ENCODE assay signal across 8 mouse cellular contexts in genomic region chr3:137868094-137868913, GRCm38 (mm10). TPM values are rescaled to one million over a fixed set of nuclear protein-coding genes. Genes with fewer than 3 reads are reported as not detected.
A peak's percentile ranks its signal among the peaks of the same experiment; 100 is the strongest.
DNase-seq lines count a peak whose midpoint lies in the region; ATAC-seq and TF ChIP-seq lines count a peak whose summit lies in the region.

No protein-coding gene starts in this region.

- peak overlapping the region; percentile 99 for H3K27ac ChIP-seq in heart, embryonic 11.5 days (ENCODE audit: low read depth, low read length)
- peak overlapping the region; percentile 97 for H3K27ac ChIP-seq in embryonic facial prominence, embryonic 10.5 days (replicated peaks)
- peak overlapping the region; percentile 98 for H3K27ac ChIP-seq in intestine, postnatal 0 days (ENCODE audit: low read depth, low read length)
- H3K27ac ChIP-seq in olfactory bulb, adult 2 months (ENCODE audit: insufficient read depth, low read depth, low read length): peak overlapping the region; percentile 97

- TF ChIP-seq POLR2A in olfactory bulb, adult 2 months (IDR thresholded peaks at IDR 0.05; ENCODE audit: insufficient read depth, low read depth, low read length): no peak

- peak overlapping the region; percentile 90 for H3K9ac ChIP-seq in heart, embryonic 11.5 days (ENCODE audit: low read depth, low read length)
- H3K9ac ChIP-seq in intestine, postnatal 0 days (ENCODE audit: low read depth, low read length): peak overlapping the region; percentile 95

- no peaks in the 10 kb centered on the region for H3K27me3 ChIP-seq in heart, embryonic 11.5 days (ENCODE audit: control insufficient read depth, insufficient read depth, low read length)
- H3K27me3 ChIP-seq in embryonic facial prominence, embryonic 10.5 days (replicated peaks; ENCODE audit: low read depth, poor library complexity, severe bottlenecking): no peaks in the 10 kb centered on the region
- H3K27me3 ChIP-seq in intestine, postnatal 0 days (replicated peaks; ENCODE audit: control insufficient read depth, insufficient read depth, low read length): no peaks in the 10 kb centered on the region

- ATAC-seq in heart, embryonic 11.5 days (replicated peaks; ENCODE audit: insufficient number of reproducible peaks, low FRiP score, low TSS enrichment): 0 out of 2 replicates have a peak, but pooled peaks have one; percentile 1
- ATAC-seq in intestine, postnatal 0 days: no peak

- TF ChIP-seq CTCF in intestine, postnatal 0 days (IDR thresholded peaks at IDR 0.05; ENCODE audit: low read depth): no peak
- no peak for TF ChIP-seq CTCF in olfactory bulb, adult 2 months (IDR thresholded peaks at IDR 0.05; ENCODE audit: insufficient read depth, low read depth, low read length)

- peak overlapping the region; percentile 79 for H3K4me2 ChIP-seq in heart, embryonic 11.5 days
- H3K4me2 ChIP-seq in intestine, postnatal 0 days (replicated peaks; ENCODE audit: low read depth): peak overlapping the region; percentile 78

- no peaks in the 10 kb centered on the region for H3K36me3 ChIP-seq in heart, embryonic 11.5 days (ENCODE audit: control insufficient read depth, insufficient read depth, low read length)
- peaks cover 19% of the 10 kb centered on the region for H3K36me3 ChIP-seq in embryonic facial prominence, embryonic 10.5 days (replicated peaks)
- no peaks in the 10 kb centered on the region for H3K36me3 ChIP-seq in intestine, postnatal 0 days (ENCODE audit: control insufficient read depth, insufficient read depth)

- peak overlapping the region; percentile 75 for H3K4me3 ChIP-seq in heart, embryonic 11.5 days (ENCODE audit: low read depth, low read length)
- H3K4me3 ChIP-seq in embryonic facial prominence, embryonic 10.5 days: peak overlapping the region; percentile 82
- H3K4me3 ChIP-seq in intestine, postnatal 0 days (ENCODE audit: low read depth, low read length): peak overlapping the region; percentile 61
- H3K4me3 ChIP-seq in olfactory bulb, adult 2 months (ENCODE audit: insufficient read depth, low read depth, low read length): peak overlapping the region; percentile 97

- no peak for DNase-seq in heart, postnatal 25 days (ENCODE audit: low spot score)
- DNase-seq in A20 (ENCODE audit: low read depth, low spot score): peak; percentile 54
- no peak for DNase-seq in embryonic facial prominence, embryonic 10.5 days (ENCODE audit: low spot score)
- no peak for DNase-seq in gastrocnemius, postnatal 4 days (ENCODE audit: low spot score in 2 of 2)
- DNase-seq in ovary, adult 18-20 months (ENCODE audit: low spot score): no peak

- no peaks in the 10 kb centered on the region for H3K9me3 ChIP-seq in heart, embryonic 11.5 days (replicated peaks; ENCODE audit: control insufficient read depth, low read length)
- no peaks in the 10 kb centered on the region for H3K9me3 ChIP-seq in embryonic facial prominence, embryonic 10.5 days
- no peaks in the 10 kb centered on the region for H3K9me3 ChIP-seq in intestine, postnatal 0 days (ENCODE audit: control insufficient read depth)

- intact Hi-C loops in heart, postnatal 25 days (cut with DNase I): loop anchor here (5.0 kb wide), 1 partner anchor 124 kb away; no protein-coding TSS in a partner anchor

- 0 out of 2 replicates have a peak, but pooled peaks cover 3% of the 10 kb centered on the region for H3K4me1 ChIP-seq in heart, embryonic 11.5 days (ENCODE audit: control insufficient read depth, insufficient read depth, low read length)
- peaks cover 20% of the 10 kb centered on the region for H3K4me1 ChIP-seq in embryonic facial prominence, embryonic 10.5 days
- H3K4me1 ChIP-seq in intestine, postnatal 0 days (replicated peaks; ENCODE audit: control insufficient read depth, insufficient read depth, low read length): no peaks in the 10 kb centered on the region
- peaks cover 6% of the 10 kb centered on the region; the same call in 1 of the 2 replicates for H3K4me1 ChIP-seq in olfactory bulb, adult 2 months (ENCODE audit: control insufficient read depth, insufficient read depth, low read length)

- 5% methylated on average over 26 of the region's 26 CpGs for WGBS in heart, embryonic 11.5 days (ENCODE audit: insufficient replicate concordance)
- 5% methylated on average over 26 of the region's 26 CpGs for whole genome bisulfite sequencing in embryonic facial prominence, embryonic 10.5 days
- 3% methylated on average over 23 of the region's 26 CpGs for WGBS in intestine, postnatal 0 days
- WGBS in olfactory bulb, adult 2 months: 2% methylated on average over 26 of the region's 26 CpGs

RNA-seq across cellular contexts. Expression of gene Dnajb14, which starts 0.8 kb away (rescaled TPM):
- 12.7 and 17.2 TPM in 2 replicates for polyA plus RNA-seq in heart, embryonic 11.5 days (2014; fragmentation: Nextera tagmentation; extraction: Ambion mirVana)
- 10 to 100 TPM; 10.7 to 10.8 TPM for total RNA-seq in heart, postnatal 25 days (2021)
- 7.5 and 7.9 TPM in 2 replicates for polyA plus RNA-seq in embryonic facial prominence, embryonic 10.5 days (2016; fragmentation: Nextera tagmentation; extraction: Ambion mirVana)
- 10.6 and 11.1 TPM in 2 replicates for polyA plus RNA-seq in intestine, postnatal 0 days (2015; fragmentation: Nextera tagmentation; extraction: Ambion mirVana)
- polyA plus RNA-seq in olfactory bulb, adult 2 months (2012; ENCODE audit: insufficient read depth, insufficient read length, low replicate concordance, missing spikeins): 48.1 TPM in 1 of 2 replicates, not detected in the other
- 10 to 100 TPM; 13.0 to 14.4 TPM for total RNA-seq in gastrocnemius, postnatal 4 days (2021)

RNA-seq across cellular contexts. Expression of gene H2afz, which starts 4.0 kb away (rescaled TPM):
- 1,327 and 1,370 TPM in 2 replicates for polyA plus RNA-seq in heart, embryonic 11.5 days (2014; fragmentation: Nextera tagmentation; extraction: Ambion mirVana)
- 10 to 100 TPM; 58.3 to 61.6 TPM for total RNA-seq in heart, postnatal 25 days (2021)
- polyA plus RNA-seq in embryonic facial prominence, embryonic 10.5 days (2016; fragmentation: Nextera tagmentation; extraction: Ambion mirVana): 3,248 and 3,273 TPM in 2 replicates
- 922 and 974 TPM in 2 replicates for polyA plus RNA-seq in intestine, postnatal 0 days (2015; fragmentation: Nextera tagmentation; extraction: Ambion mirVana)
- polyA plus RNA-seq in olfactory bulb, adult 2 months (2012; ENCODE audit: insufficient read depth, insufficient read length, low replicate concordance, missing spikeins): not detected in 2 replicates
- total RNA-seq in gastrocnemius, postnatal 4 days (2021): 100 to 1,000 TPM; 211 to 212 TPM

RNA-seq across cellular contexts. Expression of gene Lamtor3, which starts 50.0 kb away (rescaled TPM):
- 97.0 and 97.2 TPM in 2 replicates for polyA plus RNA-seq in heart, embryonic 11.5 days (2014; fragmentation: Nextera tagmentation; extraction: Ambion mirVana)
- total RNA-seq in heart, postnatal 25 days (2021): 10 to 100 TPM; 92.8 to 96.6 TPM
- 86.7 and 88.8 TPM in 2 replicates for polyA plus RNA-seq in embryonic facial prominence, embryonic 10.5 days (2016; fragmentation: Nextera tagmentation; extraction: Ambion mirVana)
- polyA plus RNA-seq in intestine, postnatal 0 days (2015; fragmentation: Nextera tagmentation; extraction: Ambion mirVana): 156 and 160 TPM in 2 replicates
- not detected in 2 replicates for polyA plus RNA-seq in olfactory bulb, adult 2 months (2012; ENCODE audit: insufficient read depth, insufficient read length, low replicate concordance, missing spikeins)
- 10 to 100 TPM; 55.8 to 59.8 TPM for total RNA-seq in gastrocnemius, postnatal 4 days (2021)
